Mouse (Mus musculus) CD4-positive, CD25-positive, alpha-beta regulatory T cell, adult 2 months (primary cell): ENCODE data around the gene Gm49403.
"Not testable (repeated sequence)": the region's sequence is repeated elsewhere in the genome, so short reads cannot be mapped to it uniquely, and the experiment has no call there.

ENCODE experiments used
- DNase-seq: peaks from one replicate; pipeline ENCODE4 v3.0.0-alpha.2; 2012; ENCODE audit warnings: low read depth, low spot score

The Gm49403 gene

DNA sequence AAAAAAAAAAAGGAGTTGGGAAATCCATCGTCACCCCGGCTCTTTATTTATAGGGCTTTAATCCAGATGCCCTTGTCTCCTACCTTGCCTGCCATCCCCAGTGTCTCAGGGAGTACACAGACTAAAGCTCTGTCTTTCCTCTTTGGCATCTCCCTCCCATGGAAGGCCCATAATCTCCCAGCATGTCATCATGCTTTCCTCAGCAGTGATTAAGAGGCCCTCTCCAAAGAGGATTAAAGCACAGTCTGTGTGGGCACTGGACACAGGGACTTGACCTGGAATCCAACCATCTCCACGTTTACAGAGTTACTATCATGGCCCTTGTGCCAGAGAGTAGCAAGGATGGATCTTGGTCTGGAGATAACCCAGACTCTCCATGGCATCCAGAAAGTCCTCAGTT, at the start of gene Gm49403, which contains the start of gene Lbhd1:
TSS of gene Gm49403 (plus strand) at position 315 of the 400 bp plus-strand sequence.
TSS of gene Lbhd1 (plus strand) at position 117 of the 400 bp plus-strand sequence.
- DNase-seq = no peak

DNA sequence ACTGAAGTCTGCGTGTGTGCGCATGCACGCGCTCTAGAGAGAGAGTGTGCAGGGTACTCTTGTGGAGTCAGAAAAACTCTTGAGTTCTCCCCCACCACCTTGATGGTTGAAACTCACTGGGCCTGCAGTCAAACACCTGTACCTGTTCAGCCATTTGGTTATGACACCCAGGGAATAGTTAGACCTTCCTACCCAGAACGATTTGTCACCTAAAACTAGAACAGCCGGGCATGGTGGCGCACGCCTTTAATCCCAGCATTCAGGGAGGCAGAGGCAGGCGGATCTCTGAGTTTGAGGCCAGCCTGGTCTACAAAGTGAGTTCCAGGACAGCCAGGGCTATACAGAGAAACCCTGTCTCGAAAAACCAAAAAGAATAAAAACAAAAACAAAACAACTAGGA, 47.4 kb upstream of the Gm49403 start:
- DNase-seq = not testable (repeated sequence)

DNA sequence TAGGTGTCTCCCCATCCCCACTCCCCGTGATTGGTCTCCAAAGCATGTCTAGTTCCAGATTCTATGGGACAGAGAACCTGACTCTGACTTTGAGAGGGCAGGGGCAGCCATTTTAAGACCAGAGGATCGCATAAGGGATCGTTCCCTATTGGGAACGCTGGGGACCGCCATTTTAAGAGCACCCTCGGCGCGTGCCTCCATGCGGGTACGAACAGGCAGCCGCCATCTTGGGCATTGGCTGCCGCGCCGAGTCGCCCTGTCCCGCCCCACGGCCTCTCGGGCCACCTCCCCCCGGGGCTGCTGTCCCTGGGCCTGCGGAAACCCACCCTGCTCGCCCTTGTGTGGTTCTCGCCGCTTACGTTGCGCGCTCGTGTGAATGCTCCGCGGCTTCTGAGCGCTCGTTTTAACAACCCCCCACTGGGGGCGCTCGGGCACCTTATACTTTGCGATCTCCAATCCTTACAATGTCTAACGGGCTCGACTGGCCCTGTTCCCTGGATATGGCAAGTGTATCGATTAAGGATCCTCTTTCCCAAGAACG, 46.4 kb upstream of the Gm49403 start, which contains the start of gene Bscl2:
TSS of gene Bscl2 (plus strand) at position 217 of the 541 bp plus-strand sequence.
- DNase-seq = peak; percentile 89

DNA sequence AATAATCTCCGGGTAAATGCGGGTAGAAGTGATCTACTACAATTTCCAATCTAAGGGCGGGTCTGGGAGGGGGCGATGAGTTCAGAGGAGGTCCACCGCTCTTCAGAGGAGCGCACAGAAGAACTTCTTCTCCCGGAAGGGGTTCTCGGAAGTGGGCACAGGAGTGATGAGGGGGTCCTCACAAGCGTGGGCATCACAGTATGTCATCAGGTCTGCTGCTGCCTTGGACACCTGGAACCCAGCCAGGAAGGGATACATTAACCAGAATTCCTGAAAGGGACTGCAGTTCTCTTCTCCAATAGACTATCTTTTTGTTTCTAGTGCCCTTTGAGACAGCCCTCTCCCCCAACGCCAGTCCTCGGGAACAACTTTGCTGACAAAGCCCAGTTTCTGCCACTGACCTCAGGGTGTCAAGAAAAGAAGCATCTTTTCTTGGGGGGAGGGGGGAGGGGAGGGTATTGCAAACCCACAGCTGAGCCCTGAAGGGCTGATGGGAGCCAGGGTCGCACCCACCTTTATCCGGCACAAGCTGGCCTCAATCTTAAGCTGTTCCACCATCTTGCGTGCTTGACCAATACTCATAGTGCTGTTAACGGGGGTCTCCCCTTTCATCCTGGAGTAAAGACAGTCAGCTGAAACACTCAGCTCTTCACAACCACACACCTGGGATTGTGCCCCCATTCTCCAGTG, 45.5 kb upstream of the Gm49403 start:
- peak; percentile 34 for DNase-seq

DNA sequence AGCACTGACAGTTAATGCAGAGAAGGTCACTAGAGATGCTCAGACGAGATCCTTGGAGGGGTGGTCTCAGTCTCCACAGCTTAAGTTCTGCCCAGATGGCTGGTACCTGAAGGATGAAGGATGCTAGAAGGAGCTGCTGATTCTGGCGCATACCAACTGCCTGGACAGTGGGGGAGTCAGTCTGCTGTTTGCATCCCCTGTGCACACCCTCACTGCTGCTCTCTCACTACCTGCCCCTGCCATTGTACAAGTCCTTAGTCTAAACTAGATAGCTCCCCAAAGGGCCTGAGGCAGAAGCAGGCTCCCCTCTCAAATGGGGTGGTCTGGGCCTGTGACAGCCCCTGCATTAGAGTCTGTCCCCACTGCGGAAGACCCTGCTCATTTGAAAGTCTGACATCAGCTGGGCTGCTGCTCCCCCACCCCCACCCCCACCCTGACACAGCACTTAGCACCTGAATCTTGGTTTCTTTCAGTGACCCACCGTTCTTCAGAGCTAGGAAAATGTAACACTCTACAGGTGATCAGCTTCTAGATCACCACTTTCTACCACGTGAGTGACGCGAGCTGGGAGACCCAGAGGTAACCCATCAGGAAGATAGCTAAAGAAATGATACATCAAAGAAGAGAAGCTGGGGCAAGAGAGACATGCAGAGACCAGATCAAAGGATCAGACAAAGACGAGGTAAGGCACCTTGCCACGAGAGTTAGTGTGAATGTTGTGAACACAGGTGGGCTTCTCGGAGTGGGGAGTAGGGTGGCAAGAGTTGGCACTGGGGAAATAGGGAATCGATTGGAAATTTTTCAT, 44.4 kb upstream of the Gm49403 start, which contains the start of gene Gng3:
TSS of gene Gng3 (minus strand) at position 92 of the 805 bp plus-strand sequence.
- DNase-seq = no peak

DNA sequence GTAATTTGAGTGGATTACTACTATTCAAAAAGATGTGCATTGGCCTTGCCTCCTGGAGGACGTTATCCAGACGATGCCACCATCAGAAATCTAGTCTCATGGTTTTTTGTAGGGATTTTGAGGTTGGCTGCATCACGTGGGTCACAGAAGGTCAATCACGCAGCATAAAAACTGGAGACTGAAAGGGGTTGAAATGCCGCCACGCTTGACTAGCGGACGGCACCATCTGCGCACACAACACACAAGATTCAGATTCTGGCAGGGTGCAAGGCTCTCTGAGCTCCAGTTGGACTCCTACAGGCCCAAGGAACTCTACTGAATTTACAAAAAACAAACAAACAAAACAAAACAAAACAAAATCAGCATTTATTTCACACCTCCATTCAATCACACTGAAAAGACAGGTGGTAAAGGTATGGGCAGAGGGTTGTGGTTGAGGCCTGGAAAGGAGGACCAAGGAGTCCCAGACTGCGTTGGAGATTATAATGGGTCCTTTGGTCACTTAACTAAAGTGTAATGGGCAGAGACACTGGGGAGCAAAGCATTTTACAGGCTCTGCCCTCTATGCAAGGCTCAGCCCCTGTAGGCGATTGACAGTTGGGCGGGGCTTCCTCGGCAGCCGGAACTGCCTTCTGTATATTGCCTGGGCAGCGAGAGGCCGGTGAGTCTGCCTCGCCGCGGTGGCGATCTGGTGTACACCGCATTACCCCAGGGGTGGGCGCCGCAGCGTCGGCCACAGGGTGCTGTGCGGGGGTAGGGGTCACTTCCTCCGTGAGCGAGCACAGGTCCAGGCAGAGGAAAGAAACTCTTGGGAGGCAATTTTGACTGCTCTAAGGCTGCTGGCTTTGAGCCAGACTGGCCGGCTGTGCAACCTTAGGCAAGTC, 43.6 kb upstream of the Gm49403 start:
- peak; percentile 67 for DNase-seq

DNA sequence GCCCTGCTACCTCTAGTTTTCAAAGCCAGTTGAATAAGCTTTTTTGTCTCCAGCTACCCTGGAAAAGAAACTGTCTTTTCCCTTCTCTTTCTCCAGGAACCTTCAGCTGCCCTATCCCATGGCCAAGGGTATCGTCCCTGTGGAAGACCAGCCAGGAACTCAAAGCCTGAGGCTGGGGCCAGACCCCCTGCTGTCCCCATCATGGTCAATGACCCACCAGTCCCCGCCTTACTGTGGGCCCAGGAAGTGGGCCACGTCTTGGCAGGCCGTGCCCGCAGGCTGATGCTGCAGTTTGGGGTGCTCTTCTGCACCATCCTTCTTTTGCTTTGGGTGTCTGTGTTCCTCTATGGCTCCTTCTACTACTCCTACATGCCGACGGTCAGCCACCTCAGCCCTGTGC, 42.7 kb upstream of the Gm49403 start:
- no peak for DNase-seq

DNA sequence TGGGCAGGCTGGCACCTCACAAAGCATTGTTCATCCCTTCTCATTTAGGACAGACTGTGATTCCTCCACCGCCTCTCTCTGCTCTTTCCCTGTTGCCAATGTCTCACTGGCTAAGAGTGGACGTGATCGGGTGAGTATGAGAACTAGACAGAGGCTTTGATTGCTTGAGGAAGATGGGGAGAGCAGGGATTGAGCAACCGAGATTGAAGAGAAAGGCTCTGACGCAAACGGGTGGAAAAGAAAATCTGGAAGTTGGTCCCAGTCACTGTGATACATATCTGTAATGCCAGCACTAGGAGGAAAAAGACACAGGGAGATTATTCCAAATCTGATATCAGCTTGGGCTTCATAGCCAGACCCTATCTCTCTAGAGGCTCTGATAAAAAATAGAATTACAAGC, 40.8 kb upstream of the Gm49403 start:
- no peak for DNase-seq

DNA sequence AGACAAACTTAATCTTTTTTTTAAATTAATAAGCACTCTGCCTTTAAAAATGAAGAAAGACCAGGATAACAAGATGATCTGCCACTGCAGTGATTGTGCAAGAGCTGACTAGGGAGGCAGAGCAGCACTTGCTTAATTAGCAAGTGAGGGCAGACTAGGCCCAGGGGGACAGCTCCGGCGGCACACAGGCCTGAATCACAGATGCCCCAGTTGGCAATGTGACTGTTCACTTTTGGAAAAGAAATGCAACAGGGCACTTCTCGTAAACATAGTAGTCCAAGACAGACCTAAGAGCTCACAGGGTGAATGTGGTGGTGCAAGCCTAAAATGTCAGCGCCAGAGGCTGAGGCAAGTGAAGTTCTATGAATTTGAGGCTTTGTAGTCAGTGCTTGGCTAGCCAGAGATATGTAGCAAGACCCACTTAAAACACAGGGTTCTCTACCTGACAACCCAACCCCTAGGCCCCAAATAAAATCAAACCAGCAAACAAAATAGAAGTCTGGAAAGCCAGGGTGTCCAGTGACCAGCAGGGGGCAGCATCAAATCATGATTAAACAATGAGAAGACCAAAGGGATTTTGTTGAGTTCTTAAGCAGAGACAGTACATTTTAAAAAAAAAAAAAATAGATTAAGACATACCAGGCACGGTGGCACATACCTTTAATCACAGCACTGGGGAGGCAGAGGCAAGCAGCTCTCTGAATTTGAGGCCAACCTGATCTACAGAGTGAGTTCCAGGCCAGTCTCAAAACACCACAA, 39.2 kb upstream of the Gm49403 start:
- DNase-seq = peak; percentile 88

DNA sequence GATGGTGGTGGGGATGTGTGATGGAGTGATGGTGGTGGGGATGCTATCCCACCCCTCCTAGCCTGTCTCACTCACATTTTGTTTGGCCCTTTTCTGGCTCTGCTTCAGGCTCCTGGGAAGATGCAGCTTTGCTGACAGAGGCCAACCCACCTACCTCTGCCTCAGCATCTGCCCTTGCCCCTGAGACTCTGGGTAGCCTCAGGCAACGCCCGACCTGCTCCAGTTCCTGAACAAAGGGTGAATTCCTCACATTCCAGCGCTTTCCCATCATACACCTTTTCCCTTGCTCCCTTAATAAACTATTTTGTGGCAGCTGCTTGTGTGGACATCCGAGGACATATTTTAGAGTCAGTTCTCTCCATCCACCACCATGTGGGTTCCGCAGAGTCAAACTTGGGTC, 35.4 kb upstream of the Gm49403 start:
- no peak for DNase-seq

DNA sequence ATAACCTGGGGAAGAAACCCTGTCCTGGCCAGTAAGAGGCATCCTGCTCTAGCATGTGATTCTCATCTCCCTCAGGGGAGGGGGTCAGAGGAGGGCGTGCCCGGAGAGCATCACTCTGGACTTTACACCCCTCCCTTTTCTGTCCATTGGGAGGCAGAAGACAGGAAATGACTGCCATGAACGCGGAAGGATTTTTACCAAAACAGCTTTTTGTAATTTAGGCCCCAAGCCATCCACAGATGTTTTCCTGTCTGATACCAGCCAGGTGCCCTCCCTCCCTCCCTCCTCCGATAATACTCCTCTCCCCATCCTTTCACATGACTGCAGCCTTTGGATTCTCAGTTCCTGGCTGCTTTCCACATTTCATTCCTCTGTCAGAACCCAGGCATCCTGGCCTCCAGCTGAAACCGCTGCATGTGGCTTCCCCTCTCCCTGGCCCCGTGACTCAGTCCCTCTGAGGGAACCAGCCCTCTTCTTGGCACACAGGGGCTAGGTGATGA, 33.3 kb upstream of the Gm49403 start, which contains the start of gene Lrrn4cl:
TSS of gene Lrrn4cl (plus strand) at position 367 of the 500 bp plus-strand sequence.
- no peak for DNase-seq

DNA sequence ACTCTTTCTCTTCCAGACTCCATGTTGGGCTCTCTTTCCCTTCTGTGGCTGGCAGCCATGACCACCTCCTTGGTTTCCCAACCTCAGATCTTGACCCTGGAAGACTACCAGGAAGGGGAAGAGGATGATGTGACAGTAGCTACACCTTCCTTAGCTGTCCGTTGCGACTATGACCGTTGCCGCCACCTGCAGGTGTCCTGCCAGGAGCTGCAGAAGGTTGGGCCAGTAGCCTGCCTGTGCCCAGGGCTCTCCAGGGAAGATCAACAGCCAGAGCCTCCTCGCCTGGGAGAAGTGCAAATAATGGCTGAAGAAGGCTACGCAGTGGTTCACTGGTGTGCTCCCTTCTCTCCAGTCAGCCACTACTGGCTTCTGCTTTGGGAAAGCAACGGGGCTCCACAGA, 32.1 kb upstream of the Gm49403 start:
- DNase-seq = no peak

DNA sequence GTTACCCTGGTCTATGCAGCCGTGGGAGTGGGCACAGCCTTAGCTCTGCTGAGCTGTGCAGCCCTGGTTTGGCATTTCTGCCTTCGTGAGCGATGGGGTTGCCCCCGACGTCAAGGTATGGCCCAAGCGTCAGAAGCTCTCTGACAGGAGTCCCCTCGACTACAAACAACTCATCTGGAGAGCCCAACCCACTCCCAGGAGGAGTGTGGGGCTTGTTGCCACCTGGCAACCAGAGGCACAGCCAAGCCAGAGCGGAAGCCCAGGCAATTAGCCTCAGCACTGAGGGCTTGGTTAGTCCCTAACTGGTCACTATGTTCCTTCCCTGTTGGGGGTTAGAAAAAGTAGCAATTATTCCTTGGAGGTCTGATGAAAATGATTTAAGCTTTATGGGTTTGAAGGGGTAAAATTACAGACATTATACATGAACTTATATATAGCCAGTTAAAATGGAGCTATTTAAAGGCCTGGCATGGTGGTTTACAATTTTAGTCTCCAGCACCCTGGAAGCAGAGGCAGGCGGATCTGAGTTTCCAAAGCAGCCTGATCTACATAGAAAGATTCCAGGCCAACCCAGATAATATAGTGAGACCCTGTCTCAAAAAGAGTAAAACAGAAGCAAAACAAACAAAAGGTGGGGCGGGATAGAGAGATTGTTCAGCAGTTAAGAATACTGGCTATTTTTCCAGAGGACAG, 31.3 kb upstream of the Gm49403 start:
- DNase-seq = no peak

DNA sequence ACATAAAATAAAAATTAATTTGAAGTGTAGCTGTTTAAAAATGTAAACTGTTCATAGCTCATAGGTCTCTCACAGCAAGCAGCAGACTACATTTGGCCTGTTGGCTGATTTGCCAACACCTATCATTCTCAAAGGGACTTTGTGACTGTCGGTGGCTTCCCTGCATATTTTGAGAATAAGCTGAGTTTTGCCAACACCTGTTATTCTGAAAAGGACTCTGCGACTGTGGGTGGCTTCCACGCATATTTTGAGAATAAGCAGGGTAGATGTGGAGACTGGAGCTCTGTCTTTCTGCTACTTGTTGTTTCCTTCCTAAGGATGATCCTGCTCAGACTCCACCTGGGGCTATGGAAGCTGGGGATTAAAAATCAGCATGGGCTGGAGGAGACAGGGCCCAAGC, 30.6 kb upstream of the Gm49403 start:
- DNase-seq = no peak

DNA sequence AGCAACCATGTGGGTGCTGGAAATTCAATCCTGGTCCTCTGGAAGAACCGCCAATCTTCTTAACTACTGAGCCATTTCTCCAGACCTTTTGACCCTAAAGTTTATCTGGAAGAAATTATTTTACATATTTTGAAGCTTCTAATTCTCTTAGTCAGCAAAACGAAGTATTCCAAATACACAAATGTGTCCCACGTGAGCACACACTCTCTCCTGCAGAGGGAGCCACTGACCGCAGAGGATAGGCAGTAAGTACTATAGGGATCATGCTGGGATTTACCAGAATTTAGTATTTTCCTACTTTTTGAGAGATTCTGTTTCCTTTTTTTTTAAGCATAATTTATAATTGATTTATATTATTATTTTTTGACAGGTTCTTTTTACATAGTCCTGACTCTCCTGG, 26.0 kb upstream of the Gm49403 start:
- peak; percentile 70 for DNase-seq

DNA sequence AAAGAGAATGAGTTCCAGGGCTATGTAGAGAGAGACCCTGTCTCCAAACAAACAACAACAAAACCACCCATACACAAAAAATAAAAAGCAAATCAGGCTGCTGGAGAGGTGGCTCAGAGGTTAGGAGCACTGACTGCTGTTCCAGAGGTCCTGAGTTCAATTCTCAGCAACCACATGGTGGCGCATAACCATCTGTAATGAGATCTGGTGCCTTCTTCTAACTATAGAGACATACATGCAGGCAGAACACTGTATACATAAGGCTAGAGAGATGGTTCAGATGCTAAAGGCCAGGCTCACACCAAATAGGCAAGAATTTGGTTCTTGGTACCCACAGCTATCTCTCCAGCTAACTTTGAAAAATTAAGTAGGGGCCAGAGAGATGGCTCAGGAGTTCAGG, 24.7 kb upstream of the Gm49403 start:
- peak; percentile 73 for DNase-seq

DNA sequence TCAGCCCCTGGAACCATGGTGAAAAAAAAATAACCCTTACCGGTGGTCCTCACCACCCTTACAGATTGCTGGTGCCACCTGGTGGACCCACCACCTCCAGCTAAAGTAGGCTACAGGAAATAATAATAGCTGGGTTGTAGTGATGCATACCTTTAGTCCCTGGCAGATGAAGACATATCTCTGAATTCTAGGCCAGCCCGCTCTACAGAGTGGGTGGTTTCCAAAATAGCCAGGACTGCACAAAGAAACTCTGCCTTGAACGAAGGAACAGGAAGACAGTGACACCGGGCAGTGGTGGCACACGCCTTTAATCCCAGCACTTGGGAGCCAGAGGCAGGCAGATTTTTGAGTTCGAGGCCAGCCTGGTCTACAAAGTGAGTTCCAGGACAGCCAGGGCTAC, 19.5 kb upstream of the Gm49403 start:
- no peak for DNase-seq

DNA sequence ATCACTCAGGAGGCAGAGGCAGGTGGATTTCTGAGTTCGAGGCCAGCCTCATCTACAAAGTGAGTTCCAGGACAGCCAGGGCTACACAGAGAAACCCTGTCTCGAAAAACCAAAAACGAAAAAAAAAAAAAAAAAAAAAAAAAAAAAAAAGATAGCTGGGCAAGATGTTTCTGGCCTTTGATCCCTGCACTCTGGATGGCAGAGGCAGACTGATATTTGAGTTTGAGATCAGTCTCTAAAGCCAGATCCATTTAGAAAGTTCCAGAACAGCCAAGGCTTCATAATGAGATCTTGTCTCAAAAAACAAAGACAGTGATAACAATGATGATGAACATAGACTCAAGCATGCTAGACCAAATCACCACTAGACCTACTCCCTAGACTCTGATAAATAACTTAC, 13.3 kb upstream of the Gm49403 start:
- not testable (repeated sequence) for DNase-seq

DNA sequence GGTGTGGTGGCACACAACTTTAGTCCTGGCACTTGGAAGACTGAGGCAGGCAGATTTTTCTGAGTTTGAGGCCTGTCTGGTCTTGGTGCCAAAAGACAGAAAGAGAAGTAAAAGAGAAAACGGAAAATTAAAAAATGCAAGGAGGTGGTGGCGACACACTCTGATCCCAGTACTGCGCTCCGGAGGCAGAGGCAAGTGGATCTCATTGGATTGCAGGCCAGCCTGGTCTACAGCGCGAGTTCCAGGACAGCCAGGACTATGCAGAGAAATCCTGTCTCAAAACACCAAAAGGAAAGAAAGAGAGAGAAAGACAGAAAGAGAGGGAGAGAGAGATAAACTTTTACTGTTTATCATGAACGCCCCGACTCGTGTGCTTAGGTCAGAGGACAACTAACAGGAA, 12.9 kb upstream of the Gm49403 start:
- DNase-seq = no peak
